Mouse (Mus musculus) embryonic stem cell, embryonic (primary cell): ENCODE data around the gene Lclat1.
"Not testable (repeated sequence)": the region's sequence is repeated elsewhere in the genome, so short reads cannot be mapped to it uniquely, and the experiment has no call there.

ENCODE experiments used
- CTCF ChIA-PET, 4 experiments: fragments of 300-600 bp in 2 of 4; fragments of 350-600 bp in 2 of 4; sonication (Branson Sonifier 250); formaldehyde crosslinking; loops; one replicate each; lab custom pipeline; 2022; ENCODE audit warnings: inconsistent platforms in 2 of 4; lab: Charles Lee
- POLR2A ChIA-PET, 4 experiments: fragments of 300-600 bp in 2 of 4; fragments of 350-600 bp in 2 of 4; sonication (Branson Sonifier 250); formaldehyde crosslinking; loops; one replicate each; lab custom pipeline; 2022; ENCODE audit warnings: antibody characterized with exemption in 4 of 4, inconsistent platforms in 1 of 4; lab: Charles Lee

Gene Lclat1

DNA sequence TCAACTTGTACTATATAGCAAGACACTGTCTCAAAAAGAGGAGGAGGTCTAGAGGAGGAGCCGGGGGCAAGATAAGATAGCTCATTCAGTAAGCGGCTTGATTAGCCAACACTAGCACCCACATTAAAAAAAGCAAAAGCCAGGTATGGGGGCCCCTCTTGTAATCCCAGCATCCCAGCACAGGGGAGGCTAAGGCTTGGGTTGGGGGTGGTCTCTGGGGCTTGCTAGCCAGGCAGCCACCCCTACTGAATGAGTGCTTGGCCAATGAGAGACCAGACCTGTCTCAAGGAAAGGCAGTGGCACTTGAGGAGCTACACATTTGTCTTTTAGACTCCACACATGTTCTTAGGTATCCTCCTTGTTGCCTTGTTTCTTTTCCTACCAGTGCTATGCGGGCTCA lies 136.8 kb downstream of the Lclat1 start:
- POLR2A ChIA-PET = interaction anchor here in 3 of 4 experiments (0.6 to 1.3 kb wide), 6 partner anchors 11 to 1492 kb away, joined by 3 to 4 read pairs (median 3); partner anchors contain the start of gene Lbh (in 1 of the 3)

DNA sequence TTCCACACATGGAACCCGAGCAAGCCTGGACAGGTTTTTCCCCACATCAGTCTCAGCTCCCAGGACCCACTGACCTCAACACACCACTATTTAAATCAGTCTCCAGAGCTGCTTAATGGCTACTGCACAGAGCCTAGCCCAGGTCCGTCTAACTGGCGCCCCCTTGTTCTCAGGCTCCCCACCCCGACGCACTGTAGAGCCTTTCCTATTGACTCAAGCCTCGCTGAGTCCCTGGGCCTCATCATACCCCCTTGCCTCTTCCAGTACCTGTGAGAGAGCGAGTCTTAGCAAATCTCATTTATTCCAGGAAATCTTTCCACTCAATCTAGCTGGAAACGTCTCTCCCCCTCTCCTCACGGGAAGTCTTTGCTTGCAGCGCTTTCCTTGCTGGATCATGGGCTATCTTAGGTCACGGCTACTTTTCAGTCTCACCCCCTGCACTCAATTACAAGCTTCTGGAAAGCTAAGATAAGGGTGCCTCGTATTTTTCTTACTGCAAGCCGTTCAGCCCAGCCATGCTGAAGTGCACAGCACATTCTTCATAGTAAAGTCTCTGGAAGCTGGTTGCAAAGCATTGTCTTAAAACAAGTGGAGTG lies 137.4 kb downstream of the Lclat1 start:
- ChIA-PET CTCF (interaction anchor here in 1 of 4 experiments (0.6 kb wide), 1 partner anchor 1353 kb away, joined by 3 read pairs; no protein-coding TSS in a partner anchor), POLR2A (interaction anchor here in 3 of 4 experiments (0.6 to 1.5 kb wide), 7 partner anchors 11 to 1492 kb away, joined by 3 to 4 read pairs (median 3); partner anchors contain the start of gene Lbh (in 1 of the 3))

More for the DNA sequence above, 136.8 kb downstream of the Lclat1 start:
- CTCF ChIA-PET = interaction anchor here in 2 of 4 experiments (0.6 kb wide), 2 partner anchors 312 to 1353 kb away, joined by 3 read pairs; no protein-coding TSS in a partner anchor

DNA sequence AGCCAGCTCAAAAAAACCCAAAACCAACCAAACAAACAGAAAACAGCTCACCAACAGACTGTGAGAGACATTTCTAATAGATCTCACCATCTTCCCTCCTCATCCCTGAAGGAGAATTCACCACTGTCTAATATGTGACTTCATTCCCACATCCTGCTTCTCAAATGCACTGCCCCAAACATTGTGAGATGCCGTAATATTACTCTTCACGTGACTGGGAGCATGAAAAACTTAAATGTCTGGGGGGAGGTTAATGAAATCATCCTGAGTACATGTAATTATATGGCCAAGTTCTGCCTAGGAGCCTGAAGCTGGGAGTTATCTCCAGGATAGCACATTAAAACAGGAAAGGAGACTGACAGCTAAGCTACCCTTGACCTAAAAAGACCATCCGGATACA lies 138.3 kb downstream of the Lclat1 start:
- ChIA-PET CTCF (interaction anchor here in 1 of 4 experiments (0.6 kb wide), 1 partner anchor 1004 kb away, joined by 3 read pairs; no protein-coding TSS in a partner anchor), POLR2A (interaction anchor here in 1 of 4 experiments (1.5 kb wide), 1 partner anchor 28 kb away, joined by 3 read pairs; no protein-coding TSS in a partner anchor)

DNA sequence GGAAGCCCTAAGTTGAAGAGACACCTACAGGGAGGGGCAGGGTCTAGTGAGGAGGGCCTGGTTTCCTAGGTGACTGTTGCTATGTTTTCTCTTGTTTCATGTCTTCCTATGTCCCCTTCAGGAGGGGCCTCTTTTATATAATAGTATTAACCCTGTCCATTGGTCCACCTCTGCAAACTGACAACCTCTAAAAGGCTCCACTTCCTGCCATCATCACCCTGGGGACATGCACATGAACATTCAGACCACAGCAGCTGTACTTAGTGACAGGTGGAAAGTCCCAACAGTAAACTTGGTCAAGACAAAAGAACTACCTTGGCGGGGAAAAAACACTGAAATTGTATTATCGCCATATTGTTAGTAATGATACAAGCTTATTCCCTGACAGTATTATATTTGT lies 139.1 kb downstream of the Lclat1 start:
- POLR2A ChIA-PET = interaction anchor here in 1 of 4 experiments (1.5 kb wide), 1 partner anchor 29 kb away, joined by 3 read pairs; no protein-coding TSS in a partner anchor
- CTCF ChIA-PET = no interaction called here

DNA sequence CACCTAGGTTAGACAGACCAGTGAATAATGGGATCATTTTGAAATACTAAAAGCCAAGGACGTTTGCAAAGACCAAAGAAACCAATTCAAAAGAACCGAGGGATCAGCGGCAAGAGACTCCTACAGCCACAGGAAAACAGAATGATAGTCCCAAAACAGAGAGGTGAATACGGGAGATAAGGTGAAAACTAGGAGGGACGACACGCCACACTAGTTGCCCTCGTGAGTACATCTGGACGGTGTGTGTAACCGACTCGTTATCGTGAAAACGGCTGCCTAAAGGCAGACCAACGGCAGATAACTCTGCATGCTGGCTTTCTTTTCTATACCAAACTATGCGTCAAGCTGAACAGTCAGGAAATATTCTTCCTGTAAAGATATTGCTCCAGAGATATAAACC lies 140.0 kb downstream of the Lclat1 start:
- POLR2A ChIA-PET = interaction anchor here in 2 of 4 experiments (1.4 to 1.8 kb wide), 2 partner anchors 13 to 21 kb away, joined by 3 to 4 read pairs; no protein-coding TSS in a partner anchor
- CTCF ChIA-PET = no interaction called here

DNA sequence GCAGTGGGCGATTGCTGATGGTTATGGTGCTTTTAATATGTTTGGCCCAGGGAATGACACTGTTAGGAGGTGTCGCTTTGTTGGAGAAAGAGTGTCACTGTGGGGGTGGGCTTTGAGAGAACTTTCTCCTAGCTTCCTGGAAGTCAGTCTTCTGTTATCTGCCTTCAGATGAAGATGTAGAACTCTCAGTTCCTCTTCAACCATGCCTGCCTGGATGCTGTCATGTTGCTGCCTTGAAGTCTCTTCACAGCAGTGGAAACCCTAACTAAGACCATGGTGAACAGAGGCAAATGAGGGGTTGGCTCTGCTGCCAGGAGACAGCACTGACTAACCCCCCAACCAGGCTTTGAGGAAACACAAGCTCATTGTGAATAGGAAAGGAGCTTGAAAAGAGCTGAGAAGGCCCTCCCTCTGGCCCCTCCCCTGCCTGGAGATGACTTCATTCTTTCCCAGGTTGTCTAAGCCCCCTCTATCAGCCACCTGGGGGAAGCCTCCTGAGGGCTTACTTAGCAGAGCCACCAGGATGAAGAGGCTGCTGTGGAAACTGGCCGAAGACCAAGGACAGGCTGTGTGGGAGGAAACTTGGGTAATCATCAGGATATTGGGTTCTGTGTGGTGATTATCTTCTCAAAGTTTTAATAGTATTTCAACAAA lies 142.8 kb downstream of the Lclat1 start:
- POLR2A ChIA-PET = interaction anchor here in 1 of 4 experiments (1.3 to 2.5 kb wide), 3 partner anchors 10 to 15 kb away, joined by 3 to 7 read pairs (median 3); no protein-coding TSS in a partner anchor
- CTCF ChIA-PET = interaction anchor here in 2 of 4 experiments (0.6 to 1.2 kb wide), 3 partner anchors 55 to 727 kb away, joined by 3 to 4 read pairs (median 3); no protein-coding TSS in a partner anchor

DNA sequence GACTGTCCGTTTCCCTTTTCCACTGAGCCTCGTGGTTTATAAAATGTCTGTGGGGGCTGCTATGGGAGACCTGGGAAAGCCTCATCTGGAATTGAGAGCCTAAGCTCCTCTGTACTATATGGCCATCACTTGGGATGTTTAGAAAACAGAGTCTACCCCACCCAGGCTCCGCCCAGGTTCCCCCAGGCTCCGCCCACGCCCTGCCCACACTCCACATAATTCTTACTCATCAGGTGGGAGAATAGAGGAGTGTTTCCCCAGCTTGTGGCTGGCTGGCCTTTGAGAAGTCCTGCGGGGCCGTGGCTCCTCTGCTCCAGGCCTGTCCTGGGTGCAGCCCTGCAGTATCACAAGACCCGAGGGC lies 143.3 kb downstream of the Lclat1 start:
- CTCF ChIA-PET = interaction anchor here in 1 of 4 experiments (1.1 to 1.2 kb wide), 2 partner anchors 54 to 155 kb away, joined by 3 read pairs; no protein-coding TSS in a partner anchor
- POLR2A ChIA-PET = interaction anchor here in 1 of 4 experiments (0.9 to 2.5 kb wide), 3 partner anchors 9 to 25 kb away, joined by 3 to 7 read pairs (median 4); no protein-coding TSS in a partner anchor

DNA sequence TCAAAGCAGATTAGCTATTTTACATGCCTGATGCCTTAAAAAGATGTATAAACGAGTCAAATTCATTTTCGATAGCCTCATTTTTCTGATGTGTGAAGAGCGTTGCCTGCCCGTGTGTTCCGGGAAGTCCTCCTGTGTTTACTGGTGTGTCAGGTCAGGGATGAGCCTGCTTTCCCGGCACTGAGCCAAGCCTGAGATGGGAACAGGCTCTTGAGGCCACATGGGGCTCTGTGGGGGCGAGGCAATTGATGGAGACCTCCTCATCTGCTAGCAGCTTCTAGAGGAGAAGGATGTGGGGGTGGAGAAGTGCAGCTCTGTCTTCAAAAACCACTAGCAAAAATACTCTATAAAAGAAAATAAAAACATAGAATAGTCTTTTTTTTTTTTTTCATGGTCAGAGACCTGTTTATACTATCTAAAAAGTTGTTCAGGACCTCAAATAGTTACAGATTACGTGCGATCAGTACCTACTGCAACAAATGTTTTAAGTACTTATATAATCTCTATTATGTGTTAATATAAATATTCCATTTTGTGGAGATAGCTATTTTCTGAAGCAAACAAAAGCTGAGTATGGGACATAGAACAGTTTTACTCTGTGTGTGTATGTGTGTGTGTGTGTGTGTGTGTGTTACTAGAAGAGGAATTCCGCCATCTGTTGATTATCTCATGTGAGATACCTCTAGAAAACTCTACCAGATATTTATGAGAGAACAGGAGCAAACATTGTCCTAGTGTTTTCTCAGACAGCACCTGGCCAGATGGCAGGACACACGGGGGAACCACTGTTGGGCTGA lies 144.2 kb downstream of the Lclat1 start:
- CTCF ChIA-PET = interaction anchor here in 2 of 4 experiments (0.6 to 1.2 kb wide), 3 partner anchors 45 to 156 kb away, joined by 3 to 4 read pairs (median 3); no protein-coding TSS in a partner anchor
- POLR2A ChIA-PET = interaction anchor here in 3 of 4 experiments (0.6 to 2.5 kb wide), 5 partner anchors 8 to 315 kb away, joined by 3 to 7 read pairs (median 3); no protein-coding TSS in a partner anchor

DNA sequence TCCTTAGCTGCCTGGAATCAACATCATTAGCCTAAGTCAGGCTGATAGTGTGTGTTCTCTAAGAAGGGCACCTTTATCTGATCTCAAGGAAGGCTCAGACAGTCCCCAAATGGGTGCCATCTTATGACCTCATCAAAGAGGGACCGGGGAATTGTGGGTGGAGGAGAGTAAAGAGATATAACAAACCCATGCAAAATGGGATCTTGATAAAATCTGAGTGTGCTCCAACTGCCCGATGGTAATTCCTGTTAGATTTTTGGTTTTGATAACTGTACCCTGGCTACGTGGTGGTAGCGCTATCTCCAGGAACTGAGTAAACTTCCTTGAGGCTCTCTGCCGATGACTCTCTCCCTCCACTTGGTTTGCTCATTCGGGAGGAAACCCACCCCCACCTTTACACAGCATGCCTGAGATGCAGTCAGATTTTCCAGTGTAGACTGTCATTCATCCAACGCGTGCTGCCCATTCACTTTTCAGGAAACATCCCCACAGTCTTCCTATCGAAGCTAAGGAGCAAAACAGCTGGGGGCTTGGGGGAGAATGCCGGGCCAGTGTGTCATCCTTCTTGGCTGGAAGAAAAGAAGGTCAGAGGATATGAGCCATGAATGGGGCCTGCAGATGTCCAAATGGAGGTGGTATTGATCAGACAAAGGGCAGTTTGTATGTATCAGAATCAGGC lies 145.6 kb downstream of the Lclat1 start:
- POLR2A ChIA-PET = no interaction called here
- CTCF ChIA-PET = no interaction called here

DNA sequence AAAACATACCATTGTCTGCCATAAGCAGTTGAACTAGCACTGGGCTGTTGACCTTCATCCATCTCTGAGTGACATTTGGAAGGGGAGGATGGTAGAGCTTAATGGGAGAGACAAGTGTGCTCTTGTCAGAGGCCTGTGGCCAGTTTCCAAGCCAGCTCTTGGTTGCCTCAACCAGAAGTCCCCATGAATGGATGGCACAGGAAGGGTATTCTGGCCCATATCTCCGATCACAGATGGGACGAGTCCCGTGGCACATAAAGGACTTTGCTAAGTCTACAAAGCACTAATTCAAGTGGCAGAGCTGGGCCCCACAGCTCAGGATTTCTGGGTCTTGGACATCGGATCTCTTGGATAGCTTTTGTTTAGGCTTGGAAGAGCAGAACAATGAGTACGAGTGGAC lies 148.0 kb downstream of the Lclat1 start:
- POLR2A ChIA-PET = interaction anchor here in 2 of 4 experiments (0.6 to 1.0 kb wide), 2 partner anchors 11 to 166 kb away, joined by 3 read pairs; no protein-coding TSS in a partner anchor
- CTCF ChIA-PET = no interaction called here

DNA sequence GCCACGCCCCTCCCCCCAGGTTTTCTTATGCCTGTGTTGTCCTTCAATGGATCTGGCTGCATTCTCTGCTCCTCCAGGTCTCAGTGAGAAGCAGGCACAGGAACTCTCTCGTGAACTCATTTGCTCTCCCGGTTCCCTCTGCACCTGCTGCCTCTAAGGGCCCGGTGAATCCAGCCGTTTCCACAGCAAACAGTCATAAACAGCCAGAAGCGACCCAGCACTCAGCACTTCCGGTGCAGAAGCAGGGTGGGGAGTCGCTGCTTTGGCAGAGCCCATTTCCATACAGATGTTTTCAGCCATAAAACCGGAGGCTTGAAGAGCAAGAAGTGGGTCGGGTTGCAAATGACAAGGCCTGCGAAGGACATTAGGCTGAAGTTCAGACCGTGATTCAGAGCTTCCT lies 150.8 kb downstream of the Lclat1 start:
- POLR2A ChIA-PET = interaction anchor here in 2 of 4 experiments (0.6 to 0.8 kb wide), 2 partner anchors 14 to 34 kb away, joined by 3 read pairs; no protein-coding TSS in a partner anchor
- CTCF ChIA-PET = no interaction called here

DNA sequence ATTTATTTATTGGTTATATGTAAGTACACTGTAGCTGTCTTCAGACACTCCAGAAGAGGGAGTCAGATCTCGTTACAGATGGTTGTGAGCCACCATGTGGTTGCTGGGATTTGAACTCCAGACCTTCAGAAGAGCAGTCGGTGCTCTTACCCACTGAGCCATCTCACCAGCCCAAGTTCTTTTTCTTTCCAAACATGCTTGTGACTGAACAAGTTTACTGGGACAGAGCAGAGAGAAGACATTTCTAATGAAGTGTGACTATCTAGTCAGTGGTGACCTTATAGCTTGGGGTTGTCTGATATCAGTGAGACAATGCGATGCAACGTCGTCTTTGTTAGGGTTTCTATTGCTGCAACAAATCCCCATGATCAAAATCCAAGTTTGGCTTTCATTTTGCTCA lies 151.5 kb downstream of the Lclat1 start:
- CTCF ChIA-PET, POLR2A ChIA-PET: not testable (repeated sequence)

DNA sequence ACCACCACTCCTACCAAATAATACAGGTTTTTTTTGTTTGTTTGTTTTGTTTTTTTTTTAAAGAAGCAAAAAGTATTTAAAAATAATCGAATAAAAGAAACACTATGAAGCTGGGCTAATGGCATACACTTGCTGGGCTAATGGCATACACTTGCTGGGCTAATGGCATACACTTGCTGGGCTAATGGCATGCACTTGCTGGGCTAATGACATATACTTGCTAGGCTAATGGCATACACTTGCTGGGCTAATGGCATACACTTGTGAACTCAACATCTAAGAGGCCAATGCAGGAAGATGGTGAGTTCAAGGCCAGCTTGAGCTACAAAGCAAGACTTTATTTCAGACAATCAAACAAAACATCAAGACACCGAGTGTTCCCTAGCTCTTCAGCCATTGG lies 154.8 kb downstream of the Lclat1 start:
- ChIA-PET POLR2A (interaction anchor here in 3 of 4 experiments (0.5 to 1.3 kb wide), 5 partner anchors 127 to 1782 kb away, joined by 3 to 5 read pairs (median 4); partner anchors contain the start of gene Lbh (in 1 of the 3)), CTCF (interaction anchor here in 1 of 4 experiments (0.6 kb wide), 1 partner anchor 275 kb away, joined by 7 read pairs; no protein-coding TSS in a partner anchor)

DNA sequence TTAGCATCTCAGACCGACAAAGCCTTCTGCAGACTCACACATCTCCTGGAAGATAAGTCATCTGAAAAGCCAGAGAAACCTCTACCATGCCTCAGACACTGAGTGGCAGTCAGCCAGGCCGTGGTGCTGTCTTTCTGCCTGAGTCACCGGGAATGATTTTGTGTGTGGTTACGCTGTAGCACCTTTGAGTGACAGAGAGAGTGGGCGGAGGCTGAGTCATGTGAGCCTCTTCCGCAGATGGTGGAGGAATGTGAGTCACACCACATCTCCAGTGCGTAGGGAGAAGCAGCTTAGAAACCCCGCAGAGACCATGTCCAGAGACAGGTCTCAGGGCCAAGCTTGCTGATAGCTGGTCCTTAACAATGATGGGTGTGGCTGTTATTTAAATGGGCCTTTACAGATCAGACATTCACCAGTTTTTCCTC lies 155.3 kb downstream of the Lclat1 start:
- ChIA-PET CTCF (no interaction called here), POLR2A (interaction anchor here in 3 of 4 experiments (0.5 to 1.3 kb wide), 7 partner anchors 22 to 1782 kb away, joined by 3 to 4 read pairs (median 3); partner anchors contain the start of gene Lbh (in 1 of the 3))

DNA sequence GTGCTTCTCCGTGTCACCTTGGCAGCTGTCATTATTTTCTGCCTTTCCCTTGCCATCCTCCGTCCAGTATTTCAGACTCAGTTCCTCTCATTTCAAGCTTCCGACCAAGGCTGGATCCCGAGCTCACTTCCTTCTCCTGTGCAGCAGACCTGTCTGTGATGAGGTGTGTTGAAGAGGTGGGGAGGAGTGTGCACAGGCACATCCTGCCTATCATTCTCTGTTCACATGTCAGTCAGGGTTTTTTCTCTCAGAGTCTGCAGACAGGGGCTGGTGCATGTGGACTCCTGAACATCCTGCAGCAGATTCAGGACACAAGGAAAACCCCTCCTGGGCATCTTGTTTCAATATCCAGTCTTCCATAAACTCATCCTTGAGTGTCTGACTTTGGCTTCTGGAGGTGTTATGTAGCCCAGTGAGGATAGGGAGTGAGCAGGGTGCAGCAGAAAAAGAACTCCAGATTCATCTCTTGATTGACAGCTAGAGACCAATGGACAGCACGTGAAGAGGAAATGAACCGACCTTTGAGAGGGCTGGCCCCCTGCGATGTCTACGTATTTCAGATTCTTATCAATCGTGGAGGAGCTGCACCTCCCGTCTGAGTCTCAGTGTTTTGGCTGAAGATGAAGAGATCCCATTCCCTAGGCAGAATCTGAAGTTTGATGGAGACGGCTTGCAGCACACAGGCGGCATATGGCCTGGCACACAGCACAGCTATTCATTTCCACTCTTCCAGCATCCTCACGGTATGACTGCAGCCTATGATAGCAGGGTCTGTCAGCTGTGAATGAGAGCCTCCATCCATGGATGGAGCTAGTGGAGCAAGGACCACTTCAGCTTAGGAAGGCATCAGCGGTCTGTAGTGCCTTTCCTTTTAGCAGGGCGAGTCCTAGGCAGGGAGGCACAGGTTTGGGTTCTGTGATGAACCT lies 163.3 kb downstream of the Lclat1 start:
- POLR2A ChIA-PET = interaction anchor here in 1 of 4 experiments (0.6 to 0.9 kb wide), 2 partner anchors 14 to 414 kb away, joined by 3 to 4 read pairs; no protein-coding TSS in a partner anchor
- CTCF ChIA-PET = interaction anchor here in 2 of 4 experiments (0.5 to 0.6 kb wide), 3 partner anchors 15 to 462 kb away, joined by 3 to 17 read pairs (median 8); no protein-coding TSS in a partner anchor
